Mouse (Mus musculus) c-Kit-negative CD71-positive TER-119-positive erythroid progenitor cells, embryonic 14.5 days (primary cell): ENCODE results near the gene Ift57.

Source experiments
- DNase-seq: peaks from one replicate; pipeline ENCODE4 v3.0.0-alpha.2; 2013; ENCODE audit warnings: low read depth, low spot score

Ift57 gene

DNA sequence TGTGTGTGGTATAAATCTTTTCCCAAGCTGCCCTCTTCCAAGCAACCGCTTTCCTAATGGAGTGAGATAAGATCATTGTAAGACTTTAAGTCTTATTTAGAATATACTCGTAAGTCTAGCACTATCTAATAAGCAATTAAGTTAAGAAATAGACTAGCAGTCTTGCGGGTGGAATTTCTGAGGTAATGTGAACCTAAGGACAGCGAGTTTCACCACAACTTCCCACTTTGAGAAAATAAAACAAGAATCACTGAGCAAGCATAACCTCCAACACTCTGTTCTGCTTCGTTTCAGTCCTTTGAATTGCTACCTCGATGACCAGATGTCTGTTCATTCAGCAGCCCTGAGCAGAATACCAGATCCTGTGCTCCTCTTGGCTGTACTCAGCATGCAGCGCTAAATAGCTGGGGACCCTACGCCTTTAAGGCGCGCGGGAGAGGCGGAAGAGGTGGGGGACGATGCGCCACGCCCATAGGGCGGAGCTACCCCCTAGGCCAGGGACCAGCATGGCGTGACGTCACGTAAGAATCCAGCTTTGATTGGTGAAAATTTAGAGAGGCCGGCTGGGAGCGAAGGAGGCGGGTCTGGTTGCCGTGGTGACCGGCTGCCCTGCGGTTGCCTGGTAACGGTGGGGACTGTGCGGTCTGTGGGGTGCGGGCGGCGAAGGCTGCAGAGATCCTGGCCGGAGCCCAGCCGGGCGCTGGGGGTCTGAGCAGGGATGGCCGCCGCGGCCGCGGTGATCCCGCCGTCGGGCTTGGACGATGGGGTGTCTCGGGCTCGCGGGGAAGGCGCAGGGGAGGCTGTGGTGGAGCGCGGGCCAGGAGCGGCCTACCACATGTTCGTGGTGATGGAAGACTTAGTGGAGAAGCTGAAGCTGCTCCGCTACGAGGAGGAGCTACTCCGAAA, at the start of gene Ift57:
Gene Ift57, plus strand, starts transcription at position 614 of the 906 bp plus-strand sequence.
- peak; percentile 96 for DNase-seq

DNA sequence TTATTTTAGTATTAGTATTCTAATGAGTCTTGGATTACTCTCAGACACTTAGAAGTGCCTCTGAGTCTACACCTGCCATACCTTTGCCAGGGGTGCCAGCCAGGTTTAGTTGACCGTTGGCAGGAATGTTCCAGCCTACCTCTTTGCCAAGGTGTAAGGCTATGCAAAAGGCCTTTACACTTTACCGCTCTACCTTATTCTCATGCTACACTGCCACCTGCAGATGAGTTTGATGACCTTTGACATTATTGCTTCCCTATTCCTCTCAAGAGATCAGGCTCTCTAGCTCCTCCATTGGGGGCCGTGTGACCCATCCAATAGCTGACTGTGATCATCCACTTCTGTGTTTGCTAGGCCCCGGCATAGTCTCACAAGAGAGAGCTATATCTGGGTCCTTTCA, 41.9 kb upstream of the Ift57 start:
- no peak for DNase-seq

DNA sequence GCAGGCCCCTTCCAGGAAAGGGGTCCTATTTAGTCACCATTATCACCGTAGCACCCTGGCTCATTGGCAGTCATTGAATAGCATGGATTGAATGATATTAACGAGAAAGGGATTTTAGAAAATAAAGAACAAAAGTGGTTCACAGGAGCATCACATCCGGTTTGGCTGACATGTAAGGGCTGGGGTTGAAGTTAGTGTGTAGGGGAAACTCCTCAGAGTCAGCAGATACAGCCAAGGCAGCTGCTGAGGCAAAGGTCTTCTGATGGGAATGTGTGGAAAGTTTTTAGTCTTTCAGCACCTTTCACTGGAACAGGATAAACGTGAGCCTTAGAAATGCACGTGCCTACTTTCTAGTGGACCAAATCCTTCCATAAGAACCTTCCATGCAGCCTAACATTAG, 41.0 kb upstream of the Ift57 start:
- DNase-seq = no peak

DNA sequence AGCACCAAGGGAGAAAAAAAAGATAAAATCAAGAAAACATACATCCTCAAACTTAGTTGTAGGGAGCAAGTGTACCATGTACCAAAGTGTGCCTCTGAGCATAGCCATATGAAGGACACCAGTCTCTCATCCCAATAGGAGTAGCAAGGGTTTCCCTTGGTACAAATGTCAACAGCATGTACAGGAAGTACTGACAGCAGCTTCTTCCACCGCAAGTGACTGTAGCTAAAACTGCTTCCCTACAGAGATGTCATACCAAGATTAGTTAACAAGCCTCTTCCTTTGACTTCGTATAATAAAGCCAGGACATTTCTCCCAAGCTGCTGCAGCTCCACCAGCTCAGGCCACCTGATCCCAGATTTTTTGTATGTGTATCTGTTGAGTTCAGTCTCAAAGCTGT, 39.9 kb upstream of the Ift57 start:
- DNase-seq = no peak

DNA sequence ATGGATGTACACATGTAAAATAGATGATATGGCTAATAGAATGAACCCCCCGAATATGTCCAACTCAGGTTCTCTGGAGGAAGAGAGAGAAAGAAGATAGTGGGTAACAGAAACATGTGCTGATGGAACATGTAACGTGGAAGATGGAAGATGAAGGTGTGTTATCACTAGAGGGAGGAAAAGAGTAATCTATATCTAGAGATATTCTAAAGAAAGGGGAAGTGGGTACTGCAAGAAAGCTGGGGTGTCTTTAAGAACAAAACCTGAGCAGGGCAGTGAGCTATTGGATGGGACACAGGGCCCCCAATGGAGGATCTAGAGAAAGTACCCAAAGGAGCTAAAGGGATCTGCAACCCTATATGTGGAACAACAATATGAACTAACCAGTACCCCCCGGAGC, 38.9 kb upstream of the Ift57 start:
- no peak for DNase-seq

DNA sequence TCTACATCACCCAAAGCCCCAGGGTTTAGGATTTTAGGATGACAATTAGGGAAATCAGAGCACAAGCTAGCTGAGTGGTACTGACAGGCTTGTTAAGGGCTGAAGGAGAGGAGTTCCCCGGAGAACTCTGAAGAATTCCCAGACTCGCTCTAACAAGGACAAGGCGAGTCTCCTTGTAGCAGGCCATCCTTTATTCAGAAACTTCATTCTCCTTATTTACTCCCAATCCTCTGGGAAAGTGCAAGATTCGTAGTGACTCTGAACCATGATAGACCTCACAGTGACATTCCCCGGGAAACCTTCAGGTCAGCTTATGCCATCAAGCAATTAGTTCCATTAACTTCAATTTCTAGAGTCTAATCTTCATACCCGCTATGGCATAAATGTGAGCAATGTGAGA, 36.8 kb upstream of the Ift57 start:
- no peak for DNase-seq

DNA sequence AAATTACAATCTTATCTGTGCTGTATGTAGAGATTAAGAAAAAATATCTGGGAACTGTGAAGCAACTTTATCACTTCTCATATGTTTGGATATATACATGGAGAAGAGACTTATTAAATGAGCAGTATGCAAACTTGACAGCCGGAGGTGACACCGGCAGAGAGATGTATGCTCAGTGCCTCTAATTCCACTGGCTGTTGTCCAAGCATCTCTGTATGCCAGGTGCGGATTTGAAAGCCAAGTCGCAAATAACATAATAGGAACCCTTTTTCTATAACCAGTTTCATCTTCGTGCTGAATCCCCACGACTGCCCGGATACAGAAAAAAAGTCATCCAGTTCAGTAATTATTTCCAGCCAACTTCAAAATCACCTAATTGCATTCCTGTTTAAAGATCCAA, 34.4 kb upstream of the Ift57 start:
- no peak for DNase-seq

DNA sequence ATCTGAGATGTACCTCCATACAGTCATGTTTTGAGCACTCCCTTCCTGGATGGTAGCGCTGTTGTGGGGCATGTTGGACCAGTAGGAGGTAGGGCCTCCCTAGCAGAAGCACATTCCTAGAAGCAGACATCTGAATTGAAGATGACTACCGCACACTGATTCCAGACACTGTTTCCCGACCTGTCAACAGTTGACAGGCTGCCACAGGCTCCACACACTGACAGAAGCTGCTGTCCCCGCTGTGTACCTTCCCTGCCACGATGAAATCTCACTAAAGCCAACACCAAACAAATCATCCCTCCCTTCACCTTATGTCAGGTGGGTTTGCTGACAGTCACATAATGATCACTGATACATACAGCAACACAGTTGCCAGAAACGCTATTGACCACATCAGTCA, 19.4 kb upstream of the Ift57 start:
- no peak for DNase-seq

DNA sequence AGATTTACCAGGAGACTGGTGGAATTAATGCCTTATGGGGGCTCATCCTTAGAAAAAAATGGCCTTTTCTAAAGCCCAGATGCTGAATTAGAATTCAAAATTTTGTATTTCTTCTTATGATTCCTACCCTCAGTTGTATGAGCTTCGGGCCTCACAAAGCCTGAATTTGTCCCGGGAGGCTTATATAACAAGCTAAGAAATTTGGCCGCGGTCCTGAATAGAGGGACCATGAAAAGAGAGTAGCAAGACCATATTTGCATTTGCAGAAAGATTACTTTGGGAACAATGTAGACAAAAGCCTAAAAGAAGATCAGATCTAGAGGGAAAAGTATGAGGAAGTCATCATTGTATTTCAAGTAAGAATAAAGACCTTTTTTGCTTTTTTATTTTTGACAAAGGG, 14.1 kb upstream of the Ift57 start:
- DNase-seq = no peak

DNA sequence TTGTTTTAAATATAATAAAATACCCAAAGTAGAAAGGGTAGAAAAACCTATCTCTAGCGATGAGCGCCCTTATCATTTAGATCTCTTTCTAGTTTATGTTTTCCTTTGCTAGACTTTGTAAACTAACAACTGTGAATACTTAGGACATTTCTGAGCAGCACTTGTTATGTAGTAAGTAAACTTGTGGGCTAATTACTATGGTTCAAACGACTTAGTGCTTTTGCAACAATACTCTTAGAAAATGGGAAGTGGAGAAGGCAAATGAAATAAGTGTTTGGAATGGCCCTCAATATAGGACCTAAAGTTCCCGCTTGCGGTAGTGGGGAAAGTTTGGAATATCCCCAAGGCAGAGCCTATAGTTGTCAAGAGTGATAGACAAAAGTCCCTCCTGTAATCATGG, 788 bp downstream of the Ift57 start:
- DNase-seq = no peak

DNA sequence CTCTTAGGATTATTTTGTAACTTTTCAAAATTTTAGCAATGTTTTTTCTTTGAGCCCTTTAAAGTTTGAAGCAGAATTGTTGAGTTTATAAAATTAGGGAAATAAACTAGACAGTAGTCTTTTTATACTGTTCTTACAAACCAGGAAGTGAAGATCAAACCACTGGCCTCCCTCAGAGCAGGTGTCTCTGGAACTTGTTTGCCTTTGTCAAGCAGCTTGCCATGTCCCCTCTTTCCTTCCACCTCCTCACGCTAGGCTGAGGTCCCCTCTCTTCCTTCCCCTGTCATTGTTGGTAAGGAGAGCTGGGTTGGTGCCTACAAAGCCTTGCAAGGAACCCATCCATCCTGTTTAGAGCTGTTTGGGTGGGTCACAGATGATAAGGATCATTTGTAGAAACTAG, 9.0 kb downstream of the Ift57 start:
- DNase-seq = no peak

DNA sequence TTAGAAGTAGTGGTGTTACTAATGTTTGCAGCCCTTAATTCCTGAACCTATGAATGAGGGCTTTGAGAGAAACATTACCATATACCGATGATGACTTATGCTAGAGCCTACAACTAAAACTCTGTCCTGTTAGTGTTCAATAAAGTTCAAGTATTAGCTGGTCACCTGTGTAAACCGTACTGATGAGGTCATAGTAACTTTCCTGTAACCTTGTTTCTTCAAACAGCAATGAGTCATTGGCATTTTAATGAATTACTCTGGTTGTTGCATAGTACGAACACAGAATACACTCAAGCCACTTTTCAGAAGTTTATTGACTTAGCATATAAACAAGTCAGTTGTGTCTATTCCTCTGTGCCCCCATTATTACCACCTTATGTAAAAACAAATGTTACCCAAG, 11.2 kb downstream of the Ift57 start:
- no peak for DNase-seq

DNA sequence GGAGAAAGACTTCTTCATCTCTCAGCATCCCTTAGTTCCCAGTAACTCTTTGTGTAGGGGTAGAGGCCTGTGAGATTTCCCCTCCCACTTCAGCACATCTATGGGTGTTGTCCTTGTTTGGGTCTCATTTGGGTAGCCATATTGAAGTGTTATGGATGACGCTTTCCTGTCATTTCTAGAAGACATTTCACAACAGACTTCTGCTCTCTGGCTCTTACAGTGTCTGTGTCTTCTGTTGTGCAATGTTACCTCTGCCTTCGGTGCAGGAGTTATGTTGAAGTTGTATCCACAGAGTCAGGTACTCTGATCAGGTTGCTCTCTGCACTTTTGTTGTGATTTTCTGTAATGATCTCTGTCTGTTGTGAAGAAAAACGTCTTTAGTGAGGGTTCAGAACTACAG, 14.3 kb downstream of the Ift57 start:
- DNase-seq = no peak

DNA sequence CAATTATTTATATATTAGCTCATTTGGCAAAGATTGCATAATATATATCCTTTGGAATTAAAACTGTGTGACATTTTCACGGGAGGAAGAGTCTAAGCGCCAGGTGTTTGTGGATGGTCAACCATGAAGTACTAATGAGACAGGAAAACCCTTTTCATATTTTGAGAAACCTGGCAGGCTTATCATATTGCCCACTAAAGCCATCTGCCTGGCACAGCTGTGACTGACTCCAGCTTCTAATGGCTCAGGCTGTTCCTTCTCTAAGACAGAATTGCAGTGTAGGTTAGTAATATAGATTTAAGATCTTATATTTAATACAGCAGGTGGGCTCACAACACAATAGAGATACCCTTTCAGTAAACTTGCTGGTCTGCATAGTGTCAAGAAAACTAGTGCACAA, 21.6 kb downstream of the Ift57 start:
- no peak for DNase-seq

DNA sequence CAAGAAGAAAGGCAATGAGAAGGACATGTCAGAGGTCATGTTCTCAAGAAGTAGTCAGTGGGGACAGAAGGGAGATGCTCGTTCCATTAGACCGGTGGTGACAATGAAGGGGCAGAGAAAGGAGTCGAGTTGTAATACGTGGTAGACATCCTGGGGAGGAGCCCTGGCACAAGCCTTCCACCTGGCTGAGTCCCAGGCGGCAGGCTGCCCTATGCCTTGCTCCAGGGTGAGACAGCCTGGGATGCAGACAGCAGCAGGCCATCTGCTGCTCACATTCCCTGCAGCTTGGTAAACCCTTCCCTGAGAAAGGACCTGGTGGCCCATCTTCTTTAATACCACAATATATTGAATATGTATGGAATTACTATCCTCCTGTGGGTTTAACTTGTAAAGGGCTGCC, 22.6 kb downstream of the Ift57 start:
- no peak for DNase-seq

DNA sequence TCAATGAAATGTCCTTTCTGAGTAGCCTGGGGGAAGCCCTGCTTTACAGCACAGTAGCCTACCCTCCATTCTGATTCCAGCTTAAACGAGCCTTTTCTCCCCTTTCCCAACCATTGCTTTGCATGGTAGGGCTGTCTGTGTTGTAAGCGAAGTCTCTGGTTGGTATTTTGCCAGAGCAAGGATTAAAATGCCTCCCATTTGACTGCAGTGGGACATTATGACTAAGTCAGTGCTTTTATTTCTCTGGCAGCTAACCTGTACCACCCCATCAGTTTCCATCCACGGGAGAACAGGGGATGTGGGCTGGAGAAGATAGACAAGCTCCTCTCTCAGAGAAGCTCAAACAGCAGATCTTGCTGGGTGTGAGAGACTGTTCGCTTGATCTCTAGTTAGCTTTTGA, 24.2 kb downstream of the Ift57 start:
- no peak for DNase-seq

DNA sequence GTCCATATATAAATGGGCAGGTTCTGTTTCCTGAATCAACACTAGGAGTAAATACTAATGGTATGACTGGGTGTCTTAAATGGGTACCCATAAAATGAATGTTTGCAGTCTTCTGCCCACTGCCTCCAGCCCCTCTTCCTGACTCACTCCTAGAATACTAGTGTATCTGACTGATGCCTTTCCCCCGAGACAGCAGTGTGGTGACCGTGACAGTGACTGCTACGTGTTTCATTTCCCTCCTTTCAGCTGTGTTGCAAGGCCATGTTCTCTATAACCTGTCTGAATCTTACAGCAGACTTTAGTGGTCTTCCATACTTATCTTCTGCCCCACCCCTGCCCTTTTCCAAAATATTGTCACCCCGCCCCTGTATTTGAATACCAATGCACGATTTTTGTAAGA, 25.2 kb downstream of the Ift57 start:
- DNase-seq = no peak

DNA sequence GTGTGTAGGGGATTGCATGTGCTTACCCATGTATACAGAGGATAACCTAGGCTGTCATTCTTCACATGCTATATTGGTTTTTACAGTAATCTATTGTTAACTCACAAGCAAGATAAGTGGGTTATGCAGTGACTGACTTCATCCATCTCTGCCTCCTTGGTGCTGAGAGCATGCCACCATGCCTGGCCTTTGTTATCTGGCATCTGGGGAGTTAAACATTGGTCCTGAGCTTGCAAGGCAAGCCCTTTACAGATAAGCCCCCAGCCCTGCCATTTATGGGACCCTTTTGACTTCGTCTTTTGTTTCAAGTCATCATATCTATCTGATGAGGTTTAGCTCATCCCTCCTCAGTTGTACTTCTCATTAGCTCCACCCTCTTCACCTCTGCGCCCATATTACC, 25.9 kb downstream of the Ift57 start:
- DNase-seq = no peak

DNA sequence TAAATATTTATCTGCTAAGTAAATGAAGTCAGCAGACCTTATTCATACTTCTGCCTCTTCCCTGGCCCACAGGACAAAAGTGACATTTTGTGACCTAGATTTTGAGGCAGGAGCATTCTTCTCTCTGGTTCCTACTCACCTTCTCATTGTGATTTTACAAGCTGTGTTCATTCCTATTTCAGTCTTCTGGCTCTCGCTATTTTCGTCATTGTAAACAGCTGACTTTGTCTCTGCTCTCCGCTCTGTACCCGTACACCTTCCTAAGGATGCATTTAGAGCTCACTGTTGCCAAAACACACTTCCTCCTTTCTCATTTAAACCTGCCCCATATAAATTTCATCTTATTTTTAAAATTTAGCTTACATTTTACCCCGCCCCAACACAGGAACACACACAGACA, 26.4 kb downstream of the Ift57 start:
- DNase-seq = no peak

DNA sequence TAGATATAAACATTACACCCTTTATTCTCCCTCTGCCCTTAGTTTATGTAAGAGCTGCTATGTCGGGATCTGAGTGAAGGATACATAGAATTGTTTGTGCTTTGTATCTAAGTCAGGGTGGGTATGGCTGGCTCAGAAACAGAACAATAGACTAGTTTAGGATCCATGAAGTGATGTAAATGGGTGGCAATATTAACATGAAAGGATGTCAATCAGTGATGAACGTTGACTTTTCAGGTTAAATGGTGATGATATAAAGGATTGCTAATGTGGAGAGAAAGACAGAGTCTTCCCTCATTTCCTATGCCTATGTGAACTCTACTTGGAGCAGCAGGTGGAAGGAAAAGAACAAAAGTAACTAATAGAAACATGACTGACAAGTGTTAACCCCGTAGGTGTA, 27.2 kb downstream of the Ift57 start:
- DNase-seq = no peak

DNA sequence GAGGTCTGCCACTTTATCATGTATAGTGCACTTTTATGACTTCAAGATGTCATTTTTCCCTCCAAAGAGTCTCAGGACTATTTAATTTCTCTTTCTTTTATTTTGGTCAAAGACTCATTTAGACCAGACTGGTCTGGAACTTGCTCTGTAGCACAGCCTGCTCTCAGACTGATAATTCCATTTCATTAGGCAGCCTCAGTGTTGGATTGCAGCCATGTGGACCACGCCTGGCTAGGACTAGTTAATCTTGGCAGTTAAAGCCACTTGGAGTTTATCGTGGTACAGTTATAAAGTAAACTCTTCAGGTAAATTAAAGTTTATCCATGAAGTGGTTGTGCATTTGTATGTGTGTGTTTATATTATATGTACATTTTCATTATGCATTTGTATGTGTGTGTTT, 27.7 kb downstream of the Ift57 start:
- DNase-seq = no peak

DNA sequence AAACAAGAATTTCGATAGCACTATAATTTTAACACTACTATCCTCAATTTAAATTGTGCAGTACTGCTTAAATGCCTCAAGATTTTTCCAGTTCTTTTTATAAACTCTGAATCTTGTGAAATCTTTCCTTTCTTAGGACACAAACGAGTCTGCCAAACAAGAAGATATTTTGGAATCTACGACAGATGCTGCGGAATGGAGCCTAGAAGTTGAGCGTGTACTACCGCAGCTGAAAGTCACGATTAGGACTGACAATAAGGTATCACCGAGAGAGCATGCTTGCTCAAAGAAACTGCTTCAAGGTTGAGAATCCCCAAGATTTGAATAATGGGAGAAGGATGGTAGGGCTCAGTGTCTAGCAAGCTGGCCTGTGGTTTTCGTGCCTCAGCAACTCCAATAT, 37.5 kb downstream of the Ift57 start:
- DNase-seq = no peak

DNA sequence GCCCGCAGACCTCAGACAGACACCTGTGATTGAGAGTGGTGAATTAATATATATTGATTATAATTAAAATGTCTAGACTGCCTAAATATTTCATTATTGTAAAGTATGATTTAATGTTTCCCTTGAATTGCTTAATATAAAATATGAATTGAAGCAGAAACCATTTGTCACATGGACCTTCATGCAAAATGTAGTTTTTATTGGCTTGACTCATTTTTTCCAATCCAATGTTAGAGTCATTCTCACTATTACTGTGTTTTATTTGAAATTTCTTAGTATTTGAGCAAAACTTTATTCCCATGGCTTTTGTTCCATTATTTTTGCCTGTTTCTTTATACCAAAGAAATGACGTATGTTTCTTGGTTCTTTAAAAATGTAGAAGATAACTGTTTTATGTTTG, 48.3 kb downstream of the Ift57 start:
- no peak for DNase-seq

DNA sequence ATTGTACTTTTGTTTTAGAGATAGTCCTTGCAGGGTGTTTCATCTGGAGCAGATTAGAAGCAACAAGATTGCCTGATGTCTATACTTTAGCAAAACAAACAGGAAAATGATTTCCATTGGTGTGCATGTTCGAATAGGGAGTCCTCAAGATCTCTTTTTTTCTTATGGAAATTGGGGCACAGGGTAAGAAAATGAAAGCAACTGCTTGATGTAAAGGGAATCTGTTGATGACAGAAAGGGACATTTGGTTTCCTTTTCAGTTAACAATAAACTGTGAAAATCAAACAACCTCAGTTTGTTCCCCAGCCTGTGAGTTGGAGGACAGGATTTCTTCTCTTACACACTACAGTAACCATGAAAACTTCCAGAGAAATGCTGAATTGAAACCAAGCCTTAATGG, 53.9 kb downstream of the Ift57 start:
- DNase-seq = no peak
